Mouse (Mus musculus): ENCODE data around the gene Dhx33.
A peak's percentile ranks its signal among the peaks of the same experiment; 100 is the strongest.

GRCm38 (mm10) chr11:71019201-71020068 is 15.2 kb upstream of the Dhx33 start, which contains the start of the genes Mis12 and Derl2:
- TF ChIP-seq POLR2A (IDR thresholded peaks at IDR 0.05; ENCODE audit: borderline replicate concordance, insufficient read depth, low read length) (peak; percentile 69; the same call in 1 of the 2 replicates), CTCF (IDR thresholded peaks at IDR 0.05; ENCODE audit: borderline replicate concordance, insufficient read depth, low read depth, low read length) (no peak)
